Mouse (Mus musculus) heart, postnatal 0 days (tissue): ENCODE measurements at regions not wholly inside any gene's neighbourhood (a gene's known extent, or its start where the extent isn't known, plus 50 kb on each side); places are given as distances from the start of the nearest gene placed in this dataset.

ENCODE experiments used
- ATAC-seq: fragments of 200-750 bp; cut with Nextera tagmentation; 2 replicates; pipeline ENCODE4 v1.8.0; 2017; ENCODE audit warnings: low read depth, moderate number of reproducible peaks, moderate library complexity; ENCODE audit not compliant: insufficient read depth
- DNase-seq: peaks from one replicate; pipeline ENCODE4 v3.0.0-alpha.2; 2016; ENCODE audit warnings: low spot score
- H3K27ac ChIP-seq: fragments of 300-500 bp; sonication (generic); 2 replicates; pipeline ENCODE4 v1.5.1; 2014; ENCODE audit warnings: low read depth, mild to moderate bottlenecking
- H3K27me3 ChIP-seq: fragments of 300-500 bp; sonication (generic); 2 replicates; pipeline ENCODE4 v1.6.1; 2014; ENCODE audit warnings: low read length, mixed read lengths; ENCODE audit not compliant: control insufficient read depth, insufficient read depth
- H3K36me3 ChIP-seq: fragments of 300-500 bp; sonication (generic); replicated peaks from 2 replicates; pipeline ENCODE4 v1.6.1; 2014; ENCODE audit warnings: low read length, mixed read lengths; ENCODE audit not compliant: control insufficient read depth, insufficient read depth
- H3K4me1 ChIP-seq: fragments of 300-500 bp; sonication (generic); 2 replicates; pipeline ENCODE4 v1.6.1; 2014; ENCODE audit warnings: antibody characterized with exemption; ENCODE audit not compliant: control insufficient read depth, insufficient read depth
- H3K4me2 ChIP-seq: fragments of 300-500 bp; sonication (generic); 2 replicates; pipeline ENCODE4 v1.6.1; 2014; ENCODE audit warnings: low read depth, mild to moderate bottlenecking, low read length, moderate library complexity
- H3K4me3 ChIP-seq: fragments of 300-500 bp; sonication (generic); 2 replicates; pipeline ENCODE4 v1.5.1; 2014; ENCODE audit warnings: low read depth, low read length
- H3K9ac ChIP-seq: fragments of 300-500 bp; sonication (generic); replicated peaks from 2 replicates; pipeline ENCODE4 v1.6.1; 2014; ENCODE audit warnings: low read depth, low read length, mixed read lengths
- H3K9me3 ChIP-seq: fragments of 300-500 bp; sonication (generic); replicated peaks from 2 replicates; pipeline ENCODE4 v1.6.1; 2016; ENCODE audit warnings: low read length; ENCODE audit not compliant: control insufficient read depth
- CTCF ChIP-seq: IDR thresholded peaks from 2 replicates; pipeline ENCODE4 v1.5.1; 2016; ENCODE audit warnings: antibody characterized with exemption, control low read depth, low read depth
- EP300 ChIP-seq: IDR thresholded peaks from 2 replicates; pipeline ENCODE4 v1.6.1; 2016; ENCODE audit warnings: antibody characterized with exemption, low read depth
- WGBS: fragments of 180-500 bp; shearing (Covaris S2); extraction: QIAGEN DNeasy Blood & Tissue Kit; methylation state at CpG from one replicate; pipeline ENCODE4 v1.1.7; 2014; 5-methylcytosine and 5-hydroxymethylcytosine counted together

DNA sequence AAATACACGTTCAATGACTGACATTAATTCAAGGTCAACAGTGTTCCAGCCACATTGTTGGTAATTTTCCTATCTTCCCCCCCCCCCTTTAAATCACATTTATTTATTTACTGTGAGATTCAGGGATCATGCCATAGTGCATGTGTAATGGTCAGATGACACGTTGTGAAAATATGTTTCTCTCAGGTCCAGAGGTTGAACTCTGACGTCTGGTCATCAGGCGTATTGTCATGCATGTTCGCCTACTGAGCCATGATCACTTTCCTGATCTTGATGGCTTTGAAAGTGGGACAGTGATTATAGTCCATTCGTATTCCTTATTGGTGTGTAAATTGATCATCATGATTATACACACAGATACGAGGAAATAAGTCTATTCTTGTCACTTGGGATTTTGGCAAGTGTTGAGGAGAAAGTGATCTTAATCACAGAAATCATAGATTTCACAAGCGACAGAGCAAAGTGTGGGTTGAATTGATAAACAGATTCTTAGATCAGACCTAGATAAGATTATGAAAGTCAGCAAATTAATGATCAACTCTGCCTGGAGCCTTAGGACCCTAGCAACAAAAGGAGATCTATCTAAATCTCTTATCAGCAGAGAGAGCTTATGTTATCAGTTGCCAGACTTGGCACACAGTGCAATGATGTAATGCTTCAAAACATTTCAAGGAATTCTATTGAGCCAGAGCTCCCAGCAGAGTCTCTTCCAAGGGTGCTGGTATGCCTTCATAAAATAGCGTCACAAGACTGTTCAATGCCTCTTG lies 98.5 kb downstream of the Adamts1 start:
- Histone ChIP-seq H3K4me1 (no peaks in the 10 kb centered on the region), H3K4me3 (no peak overlapping the region), H3K27ac (no peak overlapping the region), H3K9ac (no peak overlapping the region), H3K4me2 (no peak overlapping the region), H3K9me3 (no peaks in the 10 kb centered on the region), H3K36me3 (no peaks in the 10 kb centered on the region), H3K27me3 (no peaks in the 10 kb centered on the region)
- 71% methylated on average over 9 of the region's 9 CpGs for WGBS
- ATAC-seq (no peak), DNase-seq (no peak)
- TF ChIP-seq EP300: no peak
- no peak for TF ChIP-seq CTCF

DNA sequence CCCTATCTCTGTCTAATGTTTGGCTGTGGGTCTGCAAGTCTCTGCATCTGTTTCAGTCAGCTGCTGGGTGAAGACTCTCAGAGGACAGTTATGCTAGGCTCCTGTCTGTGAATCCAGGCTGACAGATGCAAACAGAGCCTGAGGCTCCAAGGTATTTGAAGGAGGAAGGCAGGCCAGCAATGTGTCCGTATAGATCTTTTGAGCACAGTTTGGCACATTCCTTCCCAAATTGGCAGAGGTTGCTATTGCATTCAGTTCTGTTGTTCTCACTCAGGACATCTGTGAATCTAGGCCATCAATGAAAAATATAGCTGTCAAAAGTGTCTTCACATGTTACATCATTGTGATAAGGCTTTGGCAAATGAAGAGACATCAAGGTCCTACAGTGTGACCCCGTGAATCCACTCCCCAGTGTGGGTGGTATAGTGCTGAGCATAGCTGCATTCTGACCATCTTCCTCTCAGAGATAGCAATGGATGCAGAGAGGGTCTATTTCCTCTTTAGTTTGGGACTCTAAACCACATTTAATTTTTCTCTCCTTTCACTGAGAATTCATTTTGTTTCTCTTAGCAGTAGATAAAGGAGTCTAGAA lies 99.9 kb downstream of the Adamts1 start:
- H3K9ac ChIP-seq: no peak overlapping the region
- H3K4me1 ChIP-seq: no peaks in the 10 kb centered on the region
- DNase-seq (no peak), ATAC-seq (no peak)
- 68% methylated on average over 2 of the region's 2 CpGs for WGBS
- H3K4me3 ChIP-seq: no peak overlapping the region
- H3K27ac ChIP-seq: no peak overlapping the region
- no peaks in the 10 kb centered on the region for H3K27me3 ChIP-seq
- no peak overlapping the region for H3K4me2 ChIP-seq
- TF ChIP-seq CTCF: no peak
- no peak for TF ChIP-seq EP300
- H3K9me3 ChIP-seq: no peaks in the 10 kb centered on the region
- H3K36me3 ChIP-seq: no peaks in the 10 kb centered on the region

DNA sequence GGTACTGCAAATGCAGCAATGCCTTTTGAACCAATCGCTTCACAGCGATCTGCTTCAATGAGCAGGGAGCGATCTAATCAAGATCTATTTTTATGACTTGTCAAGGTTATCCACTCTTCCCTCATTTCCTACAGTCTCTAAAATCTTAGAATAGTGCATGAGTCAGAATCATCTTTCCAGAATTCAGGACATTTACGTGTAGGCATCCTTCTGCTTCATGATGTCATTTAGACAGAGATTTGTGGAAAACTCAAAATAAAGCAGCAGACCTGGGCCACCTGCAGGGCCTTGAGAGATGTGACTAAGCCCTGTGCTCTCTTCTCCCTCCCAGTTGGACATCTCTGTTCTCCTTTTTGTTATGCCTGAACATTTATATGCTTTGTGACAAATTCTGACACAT lies 103.6 kb downstream of the Adamts1 start:
- Histone ChIP-seq H3K4me3 (no peak overlapping the region), H3K27ac (no peak overlapping the region), H3K9me3 (no peaks in the 10 kb centered on the region), H3K4me2 (no peak overlapping the region), H3K4me1 (no peaks in the 10 kb centered on the region), H3K36me3 (no peaks in the 10 kb centered on the region), H3K9ac (no peak overlapping the region), H3K27me3 (no peaks in the 10 kb centered on the region)
- no peak for DNase-seq
- ATAC-seq: no peak
- TF ChIP-seq CTCF: no peak
- TF ChIP-seq EP300: no peak
- WGBS: 70% methylated on average over 4 of the region's 4 CpGs

DNA sequence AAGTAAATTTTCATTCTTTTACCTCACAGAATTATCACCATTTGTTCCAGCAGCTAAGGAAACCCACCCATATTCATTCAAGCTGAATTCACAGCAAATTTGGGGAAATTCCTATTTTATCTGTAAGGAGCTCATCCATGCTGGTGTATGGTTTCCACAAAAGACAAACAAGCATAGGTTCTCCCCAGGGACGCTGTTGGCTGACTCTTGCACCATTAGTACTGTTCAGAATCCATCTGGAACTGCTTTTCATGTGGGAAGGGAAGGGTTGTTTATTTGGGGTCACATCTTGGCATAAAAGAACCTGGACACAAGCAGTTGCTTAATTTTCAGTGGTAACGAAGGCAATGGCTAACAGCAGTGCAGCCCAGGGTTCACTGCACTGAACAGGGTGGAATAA lies 120.2 kb downstream of the Adamts1 start:
- Histone ChIP-seq H3K4me1 (no peaks in the 10 kb centered on the region), H3K9ac (no peak overlapping the region), H3K27me3 (no peaks in the 10 kb centered on the region), H3K9me3 (no peaks in the 10 kb centered on the region), H3K4me2 (no peak overlapping the region), H3K4me3 (no peak overlapping the region), H3K36me3 (no peaks in the 10 kb centered on the region), H3K27ac (no peak overlapping the region)
- 89% methylated on average over 2 of the region's 2 CpGs for WGBS
- no peak for ATAC-seq
- DNase-seq: no peak
- TF ChIP-seq CTCF (no peak), EP300 (no peak)

DNA sequence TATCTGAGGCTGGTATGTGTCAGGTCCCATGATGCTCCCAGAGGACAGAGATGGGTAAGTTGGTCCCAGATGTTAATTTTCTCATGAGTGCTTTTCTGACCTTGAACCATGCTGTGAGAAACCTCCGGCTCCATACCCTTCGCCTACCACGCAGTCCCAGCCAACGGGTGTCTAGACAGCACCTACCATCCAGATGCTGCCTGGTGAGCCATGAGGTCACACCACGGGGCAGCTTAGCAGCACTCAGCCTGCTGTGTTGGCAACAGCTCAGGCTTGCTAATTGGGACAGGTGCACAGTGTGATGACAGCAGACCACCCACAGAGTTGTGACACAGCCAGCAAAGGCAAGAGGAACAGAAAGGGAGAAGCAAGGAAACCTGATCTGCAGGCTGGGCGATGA lies 122.6 kb downstream of the Adamts1 start:
- H3K4me3 ChIP-seq: no peak overlapping the region
- no peak for ATAC-seq
- no peaks in the 10 kb centered on the region for H3K36me3 ChIP-seq
- no peak for TF ChIP-seq EP300
- TF ChIP-seq CTCF: no peak
- H3K4me2 ChIP-seq: no peak overlapping the region
- no peak overlapping the region for H3K9ac ChIP-seq
- H3K27ac ChIP-seq: no peak overlapping the region
- H3K27me3 ChIP-seq: no peaks in the 10 kb centered on the region
- no peaks in the 10 kb centered on the region for H3K4me1 ChIP-seq
- WGBS: 30% methylated on average over 6 of the region's 6 CpGs
- no peaks in the 10 kb centered on the region for H3K9me3 ChIP-seq
- DNase-seq: no peak

DNA sequence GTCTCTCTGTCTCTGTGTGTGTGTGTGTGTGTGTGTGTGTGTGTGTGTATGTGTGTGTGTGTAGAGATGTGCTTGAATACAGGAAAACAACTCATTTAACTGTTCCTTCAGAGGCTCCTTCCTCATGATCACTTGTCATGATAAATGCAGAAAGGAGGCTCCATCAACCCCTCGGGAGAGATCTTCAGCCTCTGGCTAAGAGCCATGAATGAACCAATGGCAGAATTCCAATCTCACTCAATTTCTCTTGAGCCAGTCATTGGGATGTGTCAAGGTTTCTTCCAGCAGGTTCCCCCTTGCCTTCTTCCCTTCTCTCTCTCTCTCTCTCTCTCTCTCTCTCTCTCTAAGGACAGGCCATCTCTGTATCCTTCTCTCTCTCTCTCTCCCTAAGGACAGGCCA lies 124.1 kb downstream of the Adamts1 start:
- no peak overlapping the region for H3K27ac ChIP-seq
- no peaks in the 10 kb centered on the region for H3K4me1 ChIP-seq
- TF ChIP-seq CTCF (no peak), EP300 (no peak)
- no peaks in the 10 kb centered on the region for H3K27me3 ChIP-seq
- no peaks in the 10 kb centered on the region for H3K36me3 ChIP-seq
- DNase-seq (no peak), ATAC-seq (no peak)
- no peak overlapping the region for H3K9ac ChIP-seq
- H3K4me3 ChIP-seq: no peak overlapping the region
- H3K4me2 ChIP-seq: no peak overlapping the region
- H3K9me3 ChIP-seq: no peaks in the 10 kb centered on the region
- 34% methylated on average over 1 of the region's 1 CpGs for WGBS
